Mouse (Mus musculus) embryonic fibroblast, embryonic 13.5 days (primary cell): Measurements from ENCODE around the gene Nav2.

Experiments
- CTCF ChIP-seq: IDR thresholded peaks from 2 replicates; pipeline ENCODE4 v1.5.1; 2011; ENCODE audit warnings: mild to moderate bottlenecking, control low read depth, low read length, moderate library complexity, borderline replicate concordance; ENCODE audit not compliant: insufficient read depth
- POLR2A ChIP-seq: IDR thresholded peaks from 2 replicates; pipeline ENCODE4 v1.6.1; 2011; ENCODE audit warnings: low read depth, mild to moderate bottlenecking, control low read depth, low read length, moderate library complexity

GRCm38 (mm10) chr7:48902454-48902853, 6.1 kb upstream of the Nav2 start:
- no peak for TF ChIP-seq CTCF
- no peak for TF ChIP-seq POLR2A
